Mouse (Mus musculus) liver, embryonic 15.5 days (tissue): ENCODE data around the gene Fam169a. TPM values are rescaled to one million over a fixed set of nuclear protein-coding genes. Genes with fewer than 3 reads are reported as not detected.
A peak's percentile ranks its signal among the peaks of the same experiment; 100 is the strongest.
"Not testable (repeated sequence)": the region's sequence is repeated elsewhere in the genome, so short reads cannot be mapped to it uniquely, and the experiment has no call there.

Experiments
- ATAC-seq: fragments of 200-750 bp; cut with Nextera tagmentation; 2 replicates; pipeline ENCODE4 v1.8.0; 2017; ENCODE audit warnings: moderate number of reproducible peaks, mild to moderate bottlenecking, moderate library complexity; ENCODE audit not compliant: insufficient read depth
- H3K27ac ChIP-seq: fragments of 300-500 bp; sonication (generic); replicated peaks from 2 replicates; pipeline ENCODE4 v1.5.1; 2015; ENCODE audit warnings: mild to moderate bottlenecking, inconsistent platforms
- H3K27me3 ChIP-seq: fragments of 300-500 bp; sonication (generic); 2 replicates; pipeline ENCODE4 v1.6.1; 2015; ENCODE audit warnings: mild to moderate bottlenecking, inconsistent platforms
- H3K36me3 ChIP-seq: fragments of 300-500 bp; sonication (generic); replicated peaks from 2 replicates; pipeline ENCODE4 v1.6.1; 2015; ENCODE audit warnings: moderate library complexity, mild to moderate bottlenecking, inconsistent platforms
- H3K4me1 ChIP-seq: fragments of 300-500 bp; sonication (generic); replicated peaks from 2 replicates; pipeline ENCODE4 v1.6.1; 2015; ENCODE audit warnings: inconsistent platforms
- H3K4me2 ChIP-seq: fragments of 300-500 bp; sonication (generic); 2 replicates; pipeline ENCODE4 v1.6.1; 2015; ENCODE audit warnings: moderate library complexity, mild to moderate bottlenecking, inconsistent platforms
- H3K4me3 ChIP-seq: fragments of 300-500 bp; sonication (generic); replicated peaks from 2 replicates; pipeline ENCODE4 v1.5.1; 2015; ENCODE audit warnings: mild to moderate bottlenecking, inconsistent platforms
- H3K9ac ChIP-seq: fragments of 300-500 bp; sonication (generic); 2 replicates; pipeline ENCODE4 v1.6.1; 2015; ENCODE audit warnings: moderate library complexity, mild to moderate bottlenecking, inconsistent platforms
- H3K9me3 ChIP-seq: fragments of 300-500 bp; sonication (generic); replicated peaks from 2 replicates; pipeline ENCODE4 v1.6.1; 2016; ENCODE audit warnings: inconsistent platforms
- WGBS: fragments of 180-500 bp; shearing (Covaris S2); methylation state at CpG from one replicate; pipeline ENCODE4 v1.1.7; 2015; ENCODE audit warnings: mixed read lengths; ENCODE audit not compliant: insufficient replicate concordance; 5-methylcytosine and 5-hydroxymethylcytosine counted together
- polyA plus RNA-seq: library from polyadenylated mRNA; unstranded; fragments of >200 nt; fragmentation: Nextera tagmentation; extraction: Ambion mirVana; gene quantifications from 2 replicates; pipeline ENCODE4 v1.2.1, GENCODE M21; 2015

Fam169a gene
- polyA plus RNA-seq, 1 experiment from 2014 or later, result 0.98 TPM

- H3K9ac ChIP-seq, H3K4me2 ChIP-seq, ATAC-seq, H3K27me3 ChIP-seq, H3K4me1 ChIP-seq, H3K9me3 ChIP-seq, H3K27ac ChIP-seq, H3K4me3 ChIP-seq: not testable (repeated sequence)
- peaks cover 29% of the 10 kb centered on the region for H3K36me3 ChIP-seq
- 85% methylated on average over 4 of the region's 4 CpGs for WGBS
Observed at GRCm38 (mm10) chr13:97129654-97130053, 62.6 kb downstream of the Fam169a start.

- not testable (repeated sequence) for H3K4me2 ChIP-seq, H3K27me3 ChIP-seq, H3K27ac ChIP-seq, H3K4me3 ChIP-seq, ATAC-seq, H3K9ac ChIP-seq, H3K4me1 ChIP-seq, H3K9me3 ChIP-seq
- H3K36me3 ChIP-seq, result peaks cover 36% of the 10 kb centered on the region
- WGBS, result no CpG with 5 or more reads among the region's 2 CpGs
Observed at GRCm38 (mm10) chr13:97130413-97130812, 63.3 kb downstream of the Fam169a start.

GRCm38 (mm10) chr13:97137466-97138400, 70.6 kb downstream of the Fam169a start, which contains the start of the genes Gfm2 and Nsa2:
Gene Gfm2, plus strand, starts transcription at chr13:97137937.
Gene Nsa2, minus strand, starts transcription at chr13:97137937.
- under 1% methylated on average over 57 of the region's 57 CpGs for WGBS

GRCm38 (mm10) chr13:97138404-97138931, 71.4 kb downstream of the Fam169a start:
- 20% methylated on average over 8 of the region's 8 CpGs for WGBS
- peak overlapping the region; percentile 88; the same call in 1 of the 2 replicates for H3K27ac ChIP-seq
- not testable (repeated sequence) for ATAC-seq, H3K27me3 ChIP-seq, H3K4me1 ChIP-seq, H3K9me3 ChIP-seq
- H3K9ac ChIP-seq, result peak overlapping the region; percentile 82
- H3K4me2 ChIP-seq, result peak overlapping the region; percentile 64
- peaks cover 27% of the 10 kb centered on the region for H3K36me3 ChIP-seq
- H3K4me3 ChIP-seq, result peak overlapping the region; percentile 89

More at GRCm38 (mm10) chr13:97137466-97138400, 70.6 kb downstream of the Fam169a start, which contains the start of the genes Gfm2 and Nsa2:
- Histone ChIP-seq H3K4me3 (peak within 1 kb of the TSS; percentile 89), H3K27ac (peak within 1 kb of the TSS; percentile 88), H3K9me3 (no peaks in the 10 kb centered on the region), H3K4me2 (peak within 1 kb of the TSS; percentile 64), H3K9ac (peak within 1 kb of the TSS; percentile 82), H3K36me3 (peaks cover 29% of the 10 kb centered on the region), H3K27me3 (no peaks in the 10 kb centered on the region), H3K4me1 (peaks cover 9% of the 10 kb centered on the region)
- peak; percentile 98 for ATAC-seq

- Histone ChIP-seq H3K4me3 (no peak overlapping the region), H3K4me2 (no peak overlapping the region), H3K27ac (no peak overlapping the region), H3K36me3 (peaks cover 29% of the 10 kb centered on the region), H3K9ac (no peak overlapping the region), H3K4me1 (peaks cover 9% of the 10 kb centered on the region), H3K9me3 (no peaks in the 10 kb centered on the region), H3K27me3 (no peaks in the 10 kb centered on the region)
- WGBS, result 74% methylated on average over 7 of the region's 7 CpGs
- ATAC-seq, result no peak
Observed at GRCm38 (mm10) chr13:97142321-97142720, 75.2 kb downstream of the Fam169a start.

- WGBS, result 50% methylated on average over 4 of the region's 4 CpGs
- Histone ChIP-seq H3K4me3 (no peak overlapping the region), H3K9ac (no peak overlapping the region), H3K36me3 (peaks cover 59% of the 10 kb centered on the region), H3K4me2 (no peak overlapping the region), H3K9me3 (no peaks in the 10 kb centered on the region), H3K27me3 (no peaks in the 10 kb centered on the region), H3K27ac (no peak overlapping the region), H3K4me1 (no peaks in the 10 kb centered on the region)
- no peak for ATAC-seq
Observed at GRCm38 (mm10) chr13:97145834-97146233, 78.7 kb downstream of the Fam169a start.

GRCm38 (mm10) chr13:97175520-97176264, 108.6 kb downstream of the Fam169a start:
- Histone ChIP-seq H3K9ac (no peak overlapping the region), H3K27ac (0 out of 2 replicates have a peak overlapping the region, but pooled peaks have one; percentile 33), H3K4me2 (no peak overlapping the region), H3K27me3 (no peaks in the 10 kb centered on the region), H3K4me3 (no peak overlapping the region), H3K9me3 (no peaks in the 10 kb centered on the region), H3K4me1 (no peaks in the 10 kb centered on the region), H3K36me3 (peaks cover 81% of the 10 kb centered on the region)
- ATAC-seq, result no peak
- 77% methylated on average over 10 of the region's 10 CpGs for WGBS

GRCm38 (mm10) chr13:97176731-97177130, 109.6 kb downstream of the Fam169a start:
- ATAC-seq, result no peak
- Histone ChIP-seq H3K9me3 (no peaks in the 10 kb centered on the region), H3K4me3 (no peak overlapping the region), H3K4me2 (no peak overlapping the region), H3K4me1 (no peaks in the 10 kb centered on the region), H3K36me3 (peaks cover 86% of the 10 kb centered on the region), H3K27ac (no peak overlapping the region), H3K27me3 (no peaks in the 10 kb centered on the region), H3K9ac (no peak overlapping the region)
- 80% methylated on average over 5 of the region's 5 CpGs for WGBS

- H3K27me3 ChIP-seq, result no peaks in the 10 kb centered on the region
- H3K4me1 ChIP-seq, result no peaks in the 10 kb centered on the region
- H3K27ac ChIP-seq, result no peak overlapping the region
- no peak overlapping the region for H3K9ac ChIP-seq
- H3K9me3 ChIP-seq, result no peaks in the 10 kb centered on the region
- ATAC-seq, result no peak
- H3K36me3 ChIP-seq, result peaks cover 72% of the 10 kb centered on the region
- WGBS, result 69% methylated on average over 7 of the region's 7 CpGs
- H3K4me3 ChIP-seq, result no peak overlapping the region
- H3K4me2 ChIP-seq, result no peak overlapping the region
Observed at GRCm38 (mm10) chr13:97178943-97179342, 111.9 kb downstream of the Fam169a start.

GRCm38 (mm10) chr13:97180113-97180828, 113.2 kb downstream of the Fam169a start:
- WGBS, result 80% methylated on average over 6 of the region's 6 CpGs
- ATAC-seq, result no peak

More at GRCm38 (mm10) chr13:97180113-97180828, 113.2 kb downstream of the Fam169a start:
- Histone ChIP-seq H3K4me1 (no peaks in the 10 kb centered on the region), H3K27ac (no peak overlapping the region), H3K4me3 (no peak overlapping the region), H3K27me3 (no peaks in the 10 kb centered on the region), H3K9ac (no peak overlapping the region), H3K9me3 (no peaks in the 10 kb centered on the region), H3K4me2 (no peak overlapping the region), H3K36me3 (peaks cover 59% of the 10 kb centered on the region)
